Mouse (Mus musculus): ENCODE data around the gene Ccr9.

- TF ChIP-seq POLR2A (IDR thresholded peaks at IDR 0.05; ENCODE audit: borderline replicate concordance, insufficient read depth, low read length): no peak
- no peak for TF ChIP-seq CTCF (IDR thresholded peaks at IDR 0.05; ENCODE audit: borderline replicate concordance, insufficient read depth, low read depth, low read length)
Measured at GRCm38 (mm10) chr9:123766996-123767395, 88.8 kb downstream of the Ccr9 start.

Measured in cerebellum, adult 2 months (tissue).